Comparison of ENCODE assay signal across 19 mouse cellular contexts in genomic region chr1:127340296-127340695, GRCm38 (mm10).
A peak's percentile ranks its signal among the peaks of the same experiment; 100 is the strongest.
DNase-seq lines count a peak whose midpoint lies in the region; ATAC-seq lines count a peak whose summit lies in the region.
"Had no signal": no experiment of that assay in that cellular context is flagged by ENCODE, and none has a peak within 500 bp of the region (broad histone marks: within the 10 kb centered on the region; RNA-seq: fewer than 3 reads in every experiment).

No protein-coding gene starts in this region.

- no peak overlapping the region for H3K4me2 ChIP-seq in forebrain, embryonic 11.5 days (ENCODE audit: low read depth, low read length, severe bottlenecking)
- no peak overlapping the region for H3K4me2 ChIP-seq in forebrain, embryonic 14.5 days (ENCODE audit: low read length)
- H3K4me2 ChIP-seq in hindbrain, embryonic 14.5 days (replicated peaks) = no peak overlapping the region
- H3K4me2 ChIP-seq: forebrain, embryonic 15.5 days; heart, embryonic 11.5 days; heart, embryonic 15.5 days had no signal

- H3K27me3 ChIP-seq in forebrain, embryonic 11.5 days (ENCODE audit: control insufficient read depth, insufficient read depth, low read length) = no peaks in the 10 kb centered on the region
- H3K27me3 ChIP-seq in forebrain, embryonic 14.5 days (replicated peaks; ENCODE audit: control insufficient read depth, insufficient read depth, low read length) = no peaks in the 10 kb centered on the region
- H3K27me3 ChIP-seq in hindbrain, embryonic 14.5 days (ENCODE audit: control insufficient read depth, insufficient read depth, low read length) = no peaks in the 10 kb centered on the region
- H3K27me3 ChIP-seq: CH12.LX; forebrain, embryonic 15.5 days; heart, embryonic 15.5 days; Patski had no signal

- peak; percentile 10 for DNase-seq in forebrain, embryonic 11.5 days (ENCODE audit: low spot score)
- DNase-seq in forebrain, embryonic 14.5 days (ENCODE audit: low spot score) = no peak
- DNase-seq in brain, adult 2 months (ENCODE audit: low read depth, low spot score) = peak; percentile 52
- DNase-seq in cerebellum, adult 8-10 months = peak; percentile 19
- DNase-seq in cerebellum, postnatal 14 days = peak; percentile 37 to 64
- no peak for DNase-seq in right cerebral cortex, adult 2 months (ENCODE audit: low spot score in 2 of 2)
- DNase-seq in hindbrain, embryonic 14.5 days (ENCODE audit: low spot score) = no peak
- DNase-seq: adrenal gland, postnatal 14 days; gastrocnemius, postnatal 36 days; kidney, adult 8-10 months had no signal

- no peaks in the 10 kb centered on the region for H3K36me3 ChIP-seq in forebrain, embryonic 11.5 days (ENCODE audit: control insufficient read depth, insufficient read depth, low read length)
- H3K36me3 ChIP-seq in forebrain, embryonic 14.5 days (ENCODE audit: control insufficient read depth, insufficient read depth, low read length) = no peaks in the 10 kb centered on the region
- H3K36me3 ChIP-seq in hindbrain, embryonic 14.5 days (replicated peaks; ENCODE audit: control insufficient read depth, insufficient read depth) = no peaks in the 10 kb centered on the region
- H3K36me3 ChIP-seq: embryonic facial prominence, embryonic 10.5 days; forebrain, embryonic 15.5 days; heart, embryonic 15.5 days had no signal

- ATAC-seq in forebrain, embryonic 11.5 days (replicated peaks; ENCODE audit: low FRiP score) = no peak
- no peak for ATAC-seq in forebrain, embryonic 14.5 days
- no peak for ATAC-seq in hindbrain, embryonic 14.5 days (ENCODE audit: low FRiP score)
- ATAC-seq: activated CD4-positive, CD25-positive, alpha-beta regulatory T cell, adult 4 months; forebrain, embryonic 15.5 days; inflammation-experienced regulatory T-cells, adult 6 months; intestine, postnatal 0 days; Patski had no signal

- H3K9me3 ChIP-seq in forebrain, embryonic 11.5 days (ENCODE audit: control insufficient read depth, low read length) = no peaks in the 10 kb centered on the region
- H3K9me3 ChIP-seq in forebrain, embryonic 14.5 days (replicated peaks; ENCODE audit: control insufficient read depth, low read length) = no peaks in the 10 kb centered on the region
- no peaks in the 10 kb centered on the region for H3K9me3 ChIP-seq in hindbrain, embryonic 14.5 days (ENCODE audit: control insufficient read depth, low read length)
- H3K9me3 ChIP-seq: embryonic facial prominence, embryonic 10.5 days; forebrain, embryonic 15.5 days; heart, embryonic 15.5 days had no signal

- no peaks in the 10 kb centered on the region for H3K4me1 ChIP-seq in forebrain, embryonic 11.5 days (replicated peaks; ENCODE audit: control insufficient read depth, insufficient read depth, low read length)
- peaks cover 13% of the 10 kb centered on the region; the same call in 1 of the 2 replicates for H3K4me1 ChIP-seq in forebrain, embryonic 14.5 days (ENCODE audit: control insufficient read depth, insufficient read depth, low read length)
- peaks cover 12% of the 10 kb centered on the region; the same call in 1 of the 2 replicates for H3K4me1 ChIP-seq in hindbrain, embryonic 14.5 days (replicated peaks; ENCODE audit: control insufficient read depth, insufficient read depth, low read length)

- H3K27ac ChIP-seq in forebrain, embryonic 11.5 days (ENCODE audit: low read depth, low read length) = no peak overlapping the region
- H3K27ac ChIP-seq in forebrain, embryonic 14.5 days (ENCODE audit: low read depth, low read length) = no peak overlapping the region
- no peak overlapping the region for H3K27ac ChIP-seq in hindbrain, embryonic 14.5 days
- H3K27ac ChIP-seq: embryonic facial prominence, embryonic 10.5 days; forebrain, embryonic 15.5 days; heart, embryonic 15.5 days had no signal

- no peak overlapping the region for H3K9ac ChIP-seq in forebrain, embryonic 11.5 days (ENCODE audit: low read length)
- no peak overlapping the region for H3K9ac ChIP-seq in forebrain, embryonic 14.5 days (ENCODE audit: low read length)
- no peak overlapping the region for H3K9ac ChIP-seq in hindbrain, embryonic 14.5 days
- H3K9ac ChIP-seq: forebrain, embryonic 15.5 days; heart, embryonic 15.5 days had no signal

- 88% methylated on average over 9 of the region's 9 CpGs for WGBS in forebrain, embryonic 11.5 days
- WGBS in forebrain, embryonic 14.5 days = 92% methylated on average over 9 of the region's 9 CpGs
- 88% methylated on average over 9 of the region's 9 CpGs for WGBS in hindbrain, embryonic 14.5 days

- no peak overlapping the region for H3K4me3 ChIP-seq in forebrain, embryonic 11.5 days (ENCODE audit: low read depth, low read length)
- no peak overlapping the region for H3K4me3 ChIP-seq in forebrain, embryonic 14.5 days (ENCODE audit: low read depth, low read length)
- no peak overlapping the region for H3K4me3 ChIP-seq in hindbrain, embryonic 14.5 days (replicated peaks; ENCODE audit: low read length)
- H3K4me3 ChIP-seq: embryonic facial prominence, embryonic 10.5 days; forebrain, embryonic 15.5 days; heart, embryonic 15.5 days had no signal

Comparison
In these comparisons a context has a peak if more than half of its experiments do, and no peak if none do; other contexts are left out.
1. DNase-seq: peak in forebrain, embryonic 11.5 days (single experiment), brain, adult 2 months (single experiment), cerebellum, adult 8-10 months (single experiment) and cerebellum, postnatal 14 days (2 of 2); none in forebrain, embryonic 14.5 days (single experiment), right cerebral cortex, adult 2 months (0 of 2) and hindbrain, embryonic 14.5 days (single experiment).